Mouse (Mus musculus): ENCODE results near the gene Gm20388. TPM values are rescaled to one million over a fixed set of nuclear protein-coding genes. Genes with fewer than 3 reads are reported as not detected.

The Gm20388 gene
- polyA plus RNA-seq, 1 experiment from 2014 or later: 5.5 TPM

- H3K36me3 ChIP-seq (replicated peaks): peaks cover 20% of the 10 kb centered on the region
- H3K4me1 ChIP-seq: peaks cover 17% of the 10 kb centered on the region
- no peaks in the 10 kb centered on the region for H3K27me3 ChIP-seq (ENCODE audit: poor library complexity, severe bottlenecking)
- H3K4me3 ChIP-seq: no peak overlapping the region
- no peak for DNase-seq (ENCODE audit: extremely low spot score, low spot score)
- H3K9me3 ChIP-seq: no peaks in the 10 kb centered on the region
- H3K27ac ChIP-seq: no peak overlapping the region
- 87% methylated on average over 7 of the region's 7 CpGs for WGBS
These were observed 3016.1 kb downstream of the Gm20388 start for GRCm38 (mm10) chr8:122926782-122927181.

- no peak overlapping the region for H3K27ac ChIP-seq
- peaks cover 14% of the 10 kb centered on the region for H3K4me1 ChIP-seq
- 92% methylated on average over 3 of the region's 3 CpGs for WGBS
- no peaks in the 10 kb centered on the region for H3K27me3 ChIP-seq (ENCODE audit: poor library complexity, severe bottlenecking)
- peaks cover 20% of the 10 kb centered on the region for H3K36me3 ChIP-seq (replicated peaks)
- DNase-seq (ENCODE audit: extremely low spot score, low spot score): no peak
- no peaks in the 10 kb centered on the region for H3K9me3 ChIP-seq
- no peak overlapping the region for H3K4me3 ChIP-seq
These were observed 3017.2 kb downstream of the Gm20388 start for GRCm38 (mm10) chr8:122927841-122928240.

- Histone ChIP-seq H3K36me3 (replicated peaks) (peaks cover 25% of the 10 kb centered on the region), H3K4me3 (no peak overlapping the region), H3K27me3 (ENCODE audit: poor library complexity, severe bottlenecking) (no peaks in the 10 kb centered on the region), H3K9me3 (no peaks in the 10 kb centered on the region), H3K4me1 (peaks cover 6% of the 10 kb centered on the region), H3K27ac (no peak overlapping the region)
- 90% methylated on average over 7 of the region's 7 CpGs for WGBS
- DNase-seq (ENCODE audit: extremely low spot score, low spot score): no peak
These were observed 3018.1 kb downstream of the Gm20388 start for GRCm38 (mm10) chr8:122928631-122929224.

- no peak overlapping the region for H3K4me3 ChIP-seq
- H3K27ac ChIP-seq: no peak overlapping the region
- 82% methylated on average over 3 of the region's 3 CpGs for WGBS
- DNase-seq (ENCODE audit: extremely low spot score, low spot score): no peak
- no peaks in the 10 kb centered on the region for H3K9me3 ChIP-seq
- peaks cover 23% of the 10 kb centered on the region for H3K36me3 ChIP-seq (replicated peaks)
- no peaks in the 10 kb centered on the region for H3K4me1 ChIP-seq
- no peaks in the 10 kb centered on the region for H3K27me3 ChIP-seq (ENCODE audit: poor library complexity, severe bottlenecking)
These were observed 3021.4 kb downstream of the Gm20388 start for GRCm38 (mm10) chr8:122931834-122932560.

- no peaks in the 10 kb centered on the region for H3K27me3 ChIP-seq (ENCODE audit: poor library complexity, severe bottlenecking)
- no peak overlapping the region for H3K27ac ChIP-seq
- no peak for DNase-seq (ENCODE audit: extremely low spot score, low spot score)
- no peaks in the 10 kb centered on the region for H3K9me3 ChIP-seq
- H3K36me3 ChIP-seq (replicated peaks): peaks cover 18% of the 10 kb centered on the region
- 90% methylated on average over 2 of the region's 2 CpGs for WGBS
- H3K4me1 ChIP-seq: peaks cover under 1% of the 10 kb centered on the region; the same call in 1 of the 2 replicates
- no peak overlapping the region for H3K4me3 ChIP-seq
These were observed 3021.9 kb downstream of the Gm20388 start for GRCm38 (mm10) chr8:122932561-122932959.

- Histone ChIP-seq H3K27me3 (ENCODE audit: poor library complexity, severe bottlenecking) (no peaks in the 10 kb centered on the region), H3K27ac (no peak overlapping the region), H3K36me3 (replicated peaks) (0 out of 2 replicates have a peak, but pooled peaks cover 10% of the 10 kb centered on the region), H3K9me3 (no peaks in the 10 kb centered on the region), H3K4me1 (peaks cover 15% of the 10 kb centered on the region), H3K4me3 (no peak overlapping the region)
- DNase-seq (ENCODE audit: extremely low spot score, low spot score): no peak
These were observed 3023.3 kb downstream of the Gm20388 start for GRCm38 (mm10) chr8:122933973-122934372.

GRCm38 (mm10) chr8:122935118-122935517 is 3024.5 kb downstream of the Gm20388 start:
- 91% methylated on average over 1 of the region's 1 CpGs for WGBS
- 0 out of 2 replicates have a peak, but pooled peaks cover 10% of the 10 kb centered on the region for H3K36me3 ChIP-seq (replicated peaks)
- no peak overlapping the region for H3K4me3 ChIP-seq
- H3K9me3 ChIP-seq: no peaks in the 10 kb centered on the region
- no peak for DNase-seq (ENCODE audit: extremely low spot score, low spot score)
- H3K27ac ChIP-seq: no peak overlapping the region
- peaks cover 18% of the 10 kb centered on the region for H3K4me1 ChIP-seq
- no peaks in the 10 kb centered on the region for H3K27me3 ChIP-seq (ENCODE audit: poor library complexity, severe bottlenecking)

- H3K27me3 ChIP-seq (ENCODE audit: poor library complexity, severe bottlenecking): no peaks in the 10 kb centered on the region
- peaks cover 18% of the 10 kb centered on the region for H3K4me1 ChIP-seq
- no peak for DNase-seq (ENCODE audit: extremely low spot score, low spot score)
- no peaks in the 10 kb centered on the region for H3K9me3 ChIP-seq
- 88% methylated on average over 3 of the region's 3 CpGs for WGBS
- no peak overlapping the region for H3K4me3 ChIP-seq
- peaks cover 10% of the 10 kb centered on the region for H3K36me3 ChIP-seq (replicated peaks)
- H3K27ac ChIP-seq: no peak overlapping the region
These were observed 3025.3 kb downstream of the Gm20388 start for GRCm38 (mm10) chr8:122935912-122936311.

- no peaks in the 10 kb centered on the region for H3K9me3 ChIP-seq
- H3K4me1 ChIP-seq: peaks cover 18% of the 10 kb centered on the region
- no peaks in the 10 kb centered on the region for H3K27me3 ChIP-seq (ENCODE audit: poor library complexity, severe bottlenecking)
- H3K4me3 ChIP-seq: no peak overlapping the region
- no peak overlapping the region for H3K27ac ChIP-seq
- WGBS: 91% methylated on average over 2 of the region's 2 CpGs
- peaks cover 12% of the 10 kb centered on the region for H3K36me3 ChIP-seq (replicated peaks)
- no peak for DNase-seq (ENCODE audit: extremely low spot score, low spot score)
These were observed 3027.0 kb downstream of the Gm20388 start for GRCm38 (mm10) chr8:122937545-122938053.

GRCm38 (mm10) chr8:122938170-122938569 is 3027.5 kb downstream of the Gm20388 start:
- Histone ChIP-seq H3K36me3 (replicated peaks) (peaks cover 10% of the 10 kb centered on the region), H3K9me3 (no peaks in the 10 kb centered on the region), H3K27me3 (ENCODE audit: poor library complexity, severe bottlenecking) (no peaks in the 10 kb centered on the region), H3K4me3 (no peak overlapping the region), H3K27ac (no peak overlapping the region), H3K4me1 (peaks cover 18% of the 10 kb centered on the region)
- WGBS: 72% methylated on average over 3 of the region's 3 CpGs
- DNase-seq (ENCODE audit: extremely low spot score, low spot score): no peak

- H3K27ac ChIP-seq: no peak overlapping the region
- DNase-seq (ENCODE audit: extremely low spot score, low spot score): no peak
- H3K27me3 ChIP-seq (ENCODE audit: poor library complexity, severe bottlenecking): no peaks in the 10 kb centered on the region
- peaks cover 8% of the 10 kb centered on the region for H3K36me3 ChIP-seq (replicated peaks)
- WGBS: 55% methylated on average over 4 of the region's 4 CpGs
- H3K4me3 ChIP-seq: no peak overlapping the region
- H3K9me3 ChIP-seq: no peaks in the 10 kb centered on the region
- peaks cover 18% of the 10 kb centered on the region for H3K4me1 ChIP-seq
These were observed 3027.9 kb downstream of the Gm20388 start for GRCm38 (mm10) chr8:122938591-122938990.

GRCm38 (mm10) chr8:122942803-122943713 is 3032.4 kb downstream of the Gm20388 start:
- Histone ChIP-seq H3K4me3 (no peak overlapping the region), H3K36me3 (replicated peaks) (peaks cover 4% of the 10 kb centered on the region), H3K9me3 (no peaks in the 10 kb centered on the region), H3K27ac (no peak overlapping the region), H3K27me3 (ENCODE audit: poor library complexity, severe bottlenecking) (no peaks in the 10 kb centered on the region), H3K4me1 (peaks cover 13% of the 10 kb centered on the region)
- WGBS: 91% methylated on average over 9 of the region's 9 CpGs
- DNase-seq (ENCODE audit: extremely low spot score, low spot score): no peak
